Mouse (Mus musculus): ENCODE results near the gene Sstr5.

The Sstr5 gene

DNA sequence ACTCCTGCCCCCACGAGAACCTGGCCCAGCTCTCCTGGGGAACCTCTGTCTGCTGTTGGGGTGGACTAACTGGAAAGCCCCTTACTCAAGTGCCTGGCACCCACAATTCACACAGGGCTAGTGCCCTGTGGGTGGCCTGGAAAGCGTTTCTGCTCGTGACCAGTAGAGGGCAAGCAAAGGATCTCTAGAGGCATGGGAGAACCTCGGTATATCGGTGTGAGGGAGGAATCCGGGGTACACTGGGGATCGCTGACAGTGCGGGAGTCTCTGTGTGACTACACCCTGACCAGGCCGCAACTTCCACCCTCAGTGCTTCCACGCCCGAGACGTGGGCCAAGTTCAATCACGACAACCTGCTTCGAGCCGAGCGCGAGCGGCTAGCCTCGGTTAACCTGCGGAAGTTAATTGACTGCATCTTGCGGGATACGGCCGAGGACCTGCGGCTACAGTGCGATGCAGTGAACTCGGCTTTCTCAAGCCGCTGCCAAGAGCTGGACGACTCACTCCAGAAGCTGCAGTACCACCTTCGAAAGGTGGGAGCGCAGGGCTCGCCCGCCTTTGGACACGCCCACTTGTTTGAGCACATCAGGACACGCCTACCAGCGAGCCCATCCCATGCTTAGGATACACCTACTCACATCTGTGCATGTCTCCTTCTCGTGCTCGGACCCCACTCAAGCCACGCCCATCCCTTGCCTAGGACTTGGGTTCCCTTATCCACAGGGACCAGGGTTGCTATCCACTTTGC is 22.6 kb downstream of the Sstr5 start:
- peak; percentile 56 for DNase-seq (ENCODE audit: low spot score)

DNA sequence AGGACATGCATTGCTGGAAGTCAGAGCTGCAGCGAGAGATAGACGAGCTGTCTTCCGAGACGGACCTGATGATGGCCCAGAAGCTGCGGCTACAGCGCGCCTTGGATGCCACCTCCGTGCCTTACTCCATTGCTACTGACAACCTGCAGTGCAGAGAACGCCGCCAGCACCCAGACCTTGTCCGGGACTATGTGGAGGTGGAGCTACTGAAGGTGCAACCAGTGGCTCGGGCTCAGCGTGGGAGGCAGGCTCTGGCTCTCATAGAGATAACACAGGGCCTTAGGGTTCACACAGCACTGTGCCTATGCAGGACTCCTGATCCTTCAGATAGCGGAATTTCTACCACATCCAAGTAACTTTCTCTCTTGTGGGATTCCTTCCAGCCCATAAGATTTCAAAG is 25.0 kb downstream of the Sstr5 start:
- DNase-seq (ENCODE audit: low spot score), result no peak

DNA sequence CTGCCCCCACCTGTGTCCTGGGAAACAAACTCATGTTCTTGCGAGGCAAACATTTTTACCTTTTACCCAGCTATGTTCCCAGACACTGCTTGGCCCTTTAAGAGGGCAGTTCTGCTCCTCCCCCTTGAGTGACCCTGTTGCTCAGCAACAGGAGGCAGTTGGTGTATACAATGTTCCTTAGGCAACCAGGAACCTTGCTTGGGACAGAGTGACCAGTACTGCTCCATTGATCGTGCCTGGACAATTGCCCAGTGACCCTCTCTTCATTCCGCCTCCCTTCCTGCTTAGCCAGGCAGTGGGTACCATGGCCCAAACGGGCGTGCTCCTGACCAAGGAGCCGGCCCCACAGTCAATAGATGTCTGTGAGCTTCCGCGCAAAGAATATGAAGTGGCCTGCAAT is 25.7 kb downstream of the Sstr5 start:
- DNase-seq (ENCODE audit: low spot score), result no peak

DNA sequence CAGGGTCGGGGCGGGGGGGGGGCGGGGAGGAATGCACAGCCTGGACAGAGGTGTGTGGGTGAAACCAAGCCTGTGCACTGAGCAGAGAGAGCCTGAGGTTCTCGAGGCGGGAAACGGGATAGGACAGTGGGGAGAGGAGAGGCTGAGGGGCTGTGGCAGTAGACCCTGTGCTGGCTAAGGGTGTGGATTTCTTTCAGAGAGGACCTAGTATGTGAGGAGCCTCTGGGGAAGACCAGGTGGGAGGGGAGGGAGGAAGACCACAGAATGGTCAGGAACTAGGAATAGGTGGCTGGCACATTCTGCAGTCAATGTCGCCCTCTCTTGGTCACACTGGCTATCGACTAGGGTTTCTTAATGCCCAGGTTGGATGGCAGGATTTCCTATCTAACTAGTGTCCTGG is 27.3 kb downstream of the Sstr5 start:
- DNase-seq (ENCODE audit: low spot score), result no peak

DNA sequence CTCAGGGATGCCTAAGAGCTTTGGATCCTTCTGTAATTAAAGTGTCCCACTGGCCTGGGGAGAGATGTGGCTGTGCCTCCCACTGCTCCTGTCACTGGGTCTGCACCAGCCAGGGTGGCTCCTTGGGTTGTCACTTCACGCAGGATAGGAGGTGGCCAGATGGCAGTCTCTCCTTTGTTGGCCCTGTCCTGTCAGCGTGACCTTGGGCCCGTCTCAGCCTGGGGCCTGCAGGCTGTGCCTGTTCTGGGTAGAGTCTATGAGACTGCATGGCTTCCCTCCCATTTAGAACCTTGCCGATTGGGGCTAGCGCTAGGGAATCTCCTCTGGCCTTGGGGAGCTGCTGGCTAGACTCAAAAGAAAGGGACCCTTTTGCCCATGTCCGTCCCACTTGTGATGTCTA is 28.8 kb downstream of the Sstr5 start:
- no peak for DNase-seq (ENCODE audit: low spot score)

DNA sequence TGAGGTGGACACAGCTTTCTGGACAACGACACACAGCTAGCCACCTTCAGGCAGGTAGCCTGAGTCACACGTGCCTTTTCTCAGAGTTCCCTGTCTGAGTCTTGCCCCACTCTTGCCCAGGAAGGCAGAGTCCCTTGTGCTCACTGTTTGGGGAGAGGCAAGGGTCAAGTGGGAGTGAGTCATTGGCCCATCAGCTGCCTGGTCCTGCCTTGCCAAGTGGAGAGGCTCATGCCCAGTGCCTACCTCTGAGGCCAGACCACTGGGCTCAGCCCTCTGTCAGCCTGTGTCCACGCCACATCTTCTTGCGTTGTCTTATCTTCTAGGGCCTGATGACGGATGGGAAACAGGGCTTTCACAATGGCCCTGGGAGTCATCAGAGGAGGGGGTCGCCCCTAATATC is 29.3 kb downstream of the Sstr5 start:
- DNase-seq (ENCODE audit: low spot score), result no peak

DNA sequence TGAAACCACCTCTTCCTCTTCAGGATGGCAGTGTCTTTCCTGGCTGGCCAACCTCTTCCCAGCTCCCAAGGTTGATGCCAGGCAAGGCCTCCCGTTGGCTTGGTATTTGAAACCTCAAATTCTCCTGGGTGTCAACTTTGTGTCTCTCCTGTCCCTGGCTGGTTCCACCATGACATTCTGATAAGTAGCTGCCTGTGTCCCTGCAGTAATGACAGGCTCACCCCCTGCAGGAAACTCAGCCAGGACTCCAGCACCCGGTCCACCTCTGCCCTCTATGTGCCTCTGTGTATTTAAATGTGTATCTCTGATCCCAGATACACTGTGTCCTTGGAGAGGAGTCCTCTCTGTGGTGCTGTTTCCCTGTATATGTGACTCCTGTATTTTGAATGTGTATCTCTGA is 30.8 kb downstream of the Sstr5 start:
- DNase-seq (ENCODE audit: low spot score), result no peak

DNA sequence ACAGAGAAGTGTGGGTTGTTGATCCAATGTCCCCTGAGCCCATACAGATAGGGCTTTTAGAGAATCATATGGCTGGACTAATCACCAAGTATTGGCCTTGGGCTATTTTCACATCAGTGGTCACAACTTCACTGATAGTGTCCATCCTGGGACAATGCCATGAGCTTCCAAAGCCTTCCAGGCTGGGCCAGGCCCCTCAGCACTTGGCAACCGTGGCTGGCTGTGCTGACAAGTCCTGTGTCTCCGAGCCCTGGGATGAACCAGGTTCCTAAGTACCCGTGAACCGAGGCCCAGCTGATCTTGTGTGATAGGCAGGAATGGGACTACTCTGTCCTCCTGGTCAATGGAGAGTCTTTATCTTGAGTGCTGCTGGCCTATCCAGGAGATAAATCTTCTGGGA is 33.0 kb downstream of the Sstr5 start:
- DNase-seq (ENCODE audit: low spot score), result no peak

DNA sequence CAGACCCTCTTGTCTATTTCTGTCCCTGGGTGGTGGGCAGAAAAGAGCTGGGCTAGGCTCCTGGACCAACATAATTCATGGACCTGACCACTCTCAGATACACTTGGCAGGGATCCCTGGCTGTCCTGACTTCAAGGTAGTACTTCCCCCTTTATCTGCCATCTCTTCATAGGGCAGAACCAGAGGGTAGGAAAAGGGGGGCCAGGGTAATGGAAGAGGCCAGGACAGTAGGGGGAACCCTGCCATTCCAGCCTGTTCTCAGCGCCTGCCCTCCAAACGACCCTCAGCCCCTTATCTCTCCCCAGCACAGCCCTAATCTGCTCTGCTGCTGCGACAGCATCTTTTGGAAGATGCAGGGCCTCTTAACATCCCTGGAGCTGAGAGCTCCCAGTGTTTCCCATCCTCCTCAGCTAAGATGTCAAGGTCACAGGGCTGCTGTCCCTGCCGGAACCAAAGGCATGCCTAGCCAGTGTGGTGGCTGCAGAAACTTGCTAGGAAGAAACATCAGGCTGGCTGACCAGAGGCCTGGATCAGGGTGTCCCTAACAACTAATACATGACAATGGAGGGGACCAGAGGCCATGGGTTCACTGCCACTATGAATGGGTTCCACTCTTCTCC is 33.7 kb downstream of the Sstr5 start:
- no peak for DNase-seq (ENCODE audit: low spot score)

DNA sequence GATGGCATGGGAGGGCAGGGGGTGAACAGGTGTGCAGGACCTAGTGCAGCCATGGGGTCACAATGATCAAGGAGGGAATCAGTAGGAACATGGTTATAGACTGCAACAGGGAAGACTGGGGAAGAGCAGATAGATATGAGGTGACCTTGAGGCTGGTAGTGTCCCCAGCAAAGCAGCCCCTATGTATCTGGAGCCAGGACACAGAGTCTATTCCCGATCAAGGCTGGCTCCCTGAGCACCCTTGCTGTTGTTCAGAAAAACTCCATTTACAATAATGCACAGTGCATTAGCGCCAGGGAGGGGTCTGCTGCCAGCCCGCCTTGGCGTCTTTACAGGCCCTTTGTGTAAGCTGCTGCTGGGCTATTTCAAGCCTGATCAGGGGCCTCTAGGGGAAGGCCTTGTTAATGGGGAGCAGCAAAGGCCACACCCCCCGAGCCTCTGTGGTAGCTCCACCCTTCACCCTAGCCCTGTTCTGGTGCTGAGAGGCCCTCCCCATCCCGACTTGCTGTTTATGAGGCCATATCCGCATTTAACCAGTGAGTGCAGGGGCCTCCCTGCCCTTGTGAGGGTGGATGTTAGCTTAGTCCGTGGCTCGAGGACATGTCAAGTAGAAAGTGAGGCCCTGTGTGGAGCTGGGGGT is 34.7 kb downstream of the Sstr5 start:
- DNase-seq (ENCODE audit: low spot score), result no peak

DNA sequence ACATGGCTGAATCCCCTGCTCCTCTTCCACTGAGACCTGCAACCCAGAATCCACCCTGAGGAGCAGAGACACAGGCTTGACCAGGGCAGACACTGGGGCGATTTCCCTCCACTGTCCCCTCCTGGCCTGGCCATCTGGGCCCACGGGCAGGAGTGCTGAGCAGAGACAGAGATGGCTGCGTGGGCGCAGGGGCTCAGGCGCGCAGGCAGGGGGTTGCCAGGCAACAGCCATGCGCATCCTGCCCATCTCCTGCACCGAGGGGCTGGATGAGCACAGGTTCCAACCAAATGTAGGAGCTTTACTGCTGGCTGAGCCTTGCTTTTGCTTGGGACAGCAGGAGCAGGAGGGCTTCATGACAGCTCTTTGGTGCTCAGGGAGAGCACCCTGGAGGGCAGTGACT is 40.5 kb downstream of the Sstr5 start:
- no peak for DNase-seq (ENCODE audit: low spot score)

DNA sequence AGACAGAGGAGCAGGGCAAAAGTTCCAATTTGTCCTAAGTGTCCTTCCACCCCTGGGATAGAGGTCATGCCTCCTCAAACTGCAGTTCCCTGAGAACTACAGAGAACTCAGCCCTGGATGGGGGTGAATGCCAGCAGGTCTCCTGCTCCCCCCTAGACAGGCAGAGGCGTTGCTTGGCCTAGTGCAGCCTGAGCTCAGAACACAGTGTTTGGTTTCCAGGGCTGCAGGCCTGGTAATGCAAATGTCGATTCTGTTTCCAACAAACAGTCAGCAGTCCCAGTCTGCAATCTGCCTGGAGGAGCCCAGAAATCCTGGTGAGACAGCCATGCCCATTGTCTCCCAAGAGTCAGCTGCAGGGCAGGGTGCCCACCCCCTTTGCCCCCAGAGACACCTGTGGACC is 42.8 kb downstream of the Sstr5 start, which contains the start of gene Tekt4:
Gene Tekt4, plus strand, starts transcription at position 344 of the 400 bp plus-strand sequence.
- no peak for DNase-seq (ENCODE audit: low spot score)

DNA sequence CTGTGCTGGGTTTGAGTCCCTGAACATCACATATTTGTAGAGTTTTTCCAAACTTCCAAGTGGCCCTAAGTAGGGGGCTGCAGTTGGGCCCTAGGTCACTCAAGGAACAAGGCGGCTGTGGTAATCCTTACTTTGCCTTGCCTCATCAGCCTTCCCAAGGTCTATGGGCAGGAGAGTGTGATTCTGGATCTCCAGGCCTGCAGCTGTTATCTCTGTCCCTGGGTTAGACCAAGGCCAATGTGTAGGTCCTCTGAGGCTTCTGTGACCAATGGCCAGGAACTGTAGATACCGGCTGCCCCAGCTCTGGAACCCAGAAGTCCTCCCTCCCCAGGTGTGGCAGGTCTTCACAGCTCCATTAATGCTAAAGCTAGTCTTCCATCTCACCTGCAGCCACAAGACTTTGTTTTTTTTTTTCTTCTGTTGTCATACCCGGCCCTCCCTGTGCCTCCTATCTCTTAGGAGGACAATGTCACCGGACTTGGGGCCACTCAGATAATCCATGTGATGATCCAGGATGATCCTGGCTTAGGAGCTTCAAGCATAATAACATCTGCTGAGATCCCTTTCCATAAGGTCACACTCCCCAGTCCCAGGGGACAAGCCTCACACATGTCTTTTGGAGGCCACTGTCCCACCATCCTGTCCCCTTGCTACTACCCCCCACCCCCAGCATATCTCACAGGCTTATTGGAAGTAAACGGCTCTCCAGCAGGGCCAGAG is 44.7 kb downstream of the Sstr5 start:
- DNase-seq (ENCODE audit: low spot score), result no peak

DNA sequence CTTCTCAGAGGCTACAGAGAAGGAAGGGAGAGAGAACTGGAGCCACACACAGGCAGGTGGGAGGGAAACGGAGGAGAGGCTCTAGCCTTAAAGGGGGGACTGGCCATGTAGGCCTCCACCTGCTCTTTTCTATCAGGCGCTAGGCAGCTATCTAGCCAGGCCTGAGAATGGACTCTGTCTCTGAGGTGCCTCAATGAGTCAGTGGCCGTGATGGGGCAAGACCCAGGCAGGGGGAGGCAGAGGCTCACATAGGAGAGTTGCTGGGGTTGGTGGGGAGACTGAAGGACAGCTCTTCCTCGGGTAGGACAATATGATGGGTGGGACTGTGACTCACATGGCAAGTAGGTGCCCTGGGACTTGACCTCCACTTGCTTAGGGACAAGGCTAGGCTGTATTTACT is 46.8 kb downstream of the Sstr5 start:
- no peak for DNase-seq (ENCODE audit: low spot score)

DNA sequence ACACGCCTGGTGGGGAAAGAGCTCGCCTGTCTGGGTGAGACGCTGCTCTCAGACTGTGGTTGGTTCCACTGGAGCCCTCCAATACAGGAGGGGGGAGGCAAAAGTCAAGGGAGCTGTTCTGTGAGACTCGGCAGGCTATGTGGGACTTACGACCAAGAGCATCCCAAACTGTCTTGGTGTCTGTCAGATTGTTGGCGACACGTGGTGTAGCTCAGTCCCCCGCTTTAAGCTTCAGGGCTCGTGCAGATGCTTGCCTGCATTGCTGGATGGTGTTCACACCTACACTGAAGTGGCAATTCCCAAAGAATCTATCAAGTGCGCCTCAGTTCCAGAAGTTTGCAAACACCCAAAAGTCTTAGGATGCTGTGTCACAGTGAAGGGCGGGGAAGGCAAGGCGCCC is 49.2 kb downstream of the Sstr5 start:
- no peak for DNase-seq (ENCODE audit: low spot score)

DNA sequence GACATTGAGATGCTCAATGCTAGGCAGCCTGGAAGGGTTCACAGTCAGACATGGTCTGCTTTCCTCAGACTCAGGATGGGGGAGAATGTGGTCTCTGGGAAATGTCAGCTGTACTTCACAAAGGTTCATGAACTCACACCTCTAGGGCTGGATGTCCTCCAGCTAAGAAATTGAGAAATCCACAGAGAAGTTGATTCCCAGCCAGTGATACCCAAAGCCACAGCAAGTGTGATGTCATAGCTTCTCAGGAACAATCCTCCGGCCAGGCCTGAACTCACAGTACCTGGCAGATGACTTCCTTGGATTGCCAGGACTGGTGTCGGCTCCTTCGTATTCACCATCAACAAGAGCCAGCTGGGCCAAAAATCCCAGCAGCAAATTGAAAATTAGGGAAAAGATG is 51.2 kb downstream of the Sstr5 start:
- DNase-seq (ENCODE audit: low spot score), result no peak

DNA sequence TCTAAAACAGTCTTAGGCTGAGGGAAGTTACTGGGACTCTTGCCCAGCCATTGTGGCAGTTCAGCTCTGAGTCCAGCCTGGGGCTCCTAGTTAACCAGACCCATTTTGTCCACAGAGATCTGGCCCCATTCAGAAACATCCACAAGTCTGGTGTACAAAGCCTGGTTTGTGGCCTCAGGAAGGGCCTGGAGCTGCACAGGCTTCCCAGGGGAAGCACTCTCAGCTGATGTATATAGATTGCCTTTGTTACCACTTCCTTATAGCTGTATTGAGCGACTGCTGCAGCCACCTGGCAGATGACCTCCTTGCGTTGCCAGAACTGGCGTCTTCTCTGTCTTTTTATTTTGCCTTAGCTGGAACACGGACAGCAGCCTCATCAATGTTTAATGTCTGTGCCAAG is 52.0 kb downstream of the Sstr5 start:
- no peak for DNase-seq (ENCODE audit: low spot score)

DNA sequence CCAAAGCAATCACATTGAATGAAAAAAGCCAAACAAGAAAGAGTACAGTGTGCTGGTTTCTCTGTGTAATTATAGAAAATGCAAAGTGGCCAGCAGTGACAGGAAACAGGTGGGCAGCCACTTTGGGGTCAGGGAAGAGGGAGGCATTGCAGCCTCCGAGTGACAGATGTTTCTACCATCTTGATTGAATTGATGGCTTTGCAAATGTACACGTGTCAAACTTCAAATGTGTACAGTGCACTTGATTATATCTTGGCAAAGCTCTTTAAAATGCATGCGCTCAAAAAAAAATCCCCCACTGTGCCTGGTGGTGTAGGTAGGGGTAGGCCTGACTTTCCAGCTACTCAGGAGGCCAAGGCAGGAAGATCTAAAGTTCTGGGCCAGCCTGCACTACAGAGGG is 54.2 kb downstream of the Sstr5 start:
- DNase-seq (ENCODE audit: low spot score), result no peak

DNA sequence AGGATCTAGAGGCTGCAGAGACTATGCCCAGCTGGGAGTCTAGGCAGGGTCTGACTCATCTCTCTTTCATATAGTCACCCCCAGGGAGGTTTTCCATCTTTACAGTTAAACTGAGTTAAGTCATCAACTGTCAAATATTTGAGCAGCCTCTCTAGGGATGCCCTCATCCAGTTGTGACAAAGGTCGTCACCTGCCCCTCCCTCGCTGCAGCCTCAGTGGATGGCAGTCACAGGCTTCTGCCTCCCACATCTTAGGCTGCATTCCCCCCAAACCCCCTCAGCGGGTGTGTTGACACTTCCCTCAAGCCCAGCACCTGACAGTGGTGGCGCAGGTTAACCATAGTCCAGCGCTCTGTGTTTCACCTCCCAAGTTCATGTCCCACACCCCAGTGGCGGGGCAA is 55.7 kb downstream of the Sstr5 start:
- DNase-seq (ENCODE audit: low spot score), result no peak
